Mouse (Mus musculus): ENCODE data around the gene Mgmt.
A peak's percentile ranks its signal among the peaks of the same experiment; 100 is the strongest.

The Mgmt gene

GRCm38 (mm10) chr7:137005293-137005692 lies 110.9 kb downstream of the Mgmt start:
- DNase-seq, result no peak

- DNase-seq, result no peak
These were observed 113.9 kb downstream of the Mgmt start for GRCm38 (mm10) chr7:137008321-137008720.

DNA sequence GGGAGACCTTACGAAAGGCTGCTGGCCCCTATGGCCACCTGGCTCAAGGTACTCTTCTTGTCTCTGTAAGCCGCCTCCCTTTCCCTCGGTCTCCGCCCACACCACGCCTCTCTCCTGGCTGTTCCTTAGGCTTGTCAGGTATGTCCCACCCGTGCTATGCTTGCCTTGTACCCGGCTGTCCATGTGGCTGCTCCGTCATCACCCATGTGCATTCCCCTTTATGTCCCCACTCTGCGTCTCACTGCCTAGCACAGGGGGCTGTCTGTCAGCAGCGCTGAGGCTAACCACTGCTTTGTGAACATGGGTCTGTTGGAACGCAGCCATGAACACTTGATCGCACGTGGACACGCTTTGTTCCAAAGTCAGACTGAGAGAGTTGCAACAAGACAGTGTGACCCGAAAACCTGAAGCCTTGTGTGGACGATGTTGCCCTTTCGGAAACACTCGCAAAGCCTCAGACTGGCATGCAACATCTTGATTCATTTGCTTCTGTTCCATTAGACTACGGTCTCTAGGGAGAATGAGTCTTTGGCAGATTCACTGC lies 115.4 kb downstream of the Mgmt start:
- no peak for DNase-seq

DNA sequence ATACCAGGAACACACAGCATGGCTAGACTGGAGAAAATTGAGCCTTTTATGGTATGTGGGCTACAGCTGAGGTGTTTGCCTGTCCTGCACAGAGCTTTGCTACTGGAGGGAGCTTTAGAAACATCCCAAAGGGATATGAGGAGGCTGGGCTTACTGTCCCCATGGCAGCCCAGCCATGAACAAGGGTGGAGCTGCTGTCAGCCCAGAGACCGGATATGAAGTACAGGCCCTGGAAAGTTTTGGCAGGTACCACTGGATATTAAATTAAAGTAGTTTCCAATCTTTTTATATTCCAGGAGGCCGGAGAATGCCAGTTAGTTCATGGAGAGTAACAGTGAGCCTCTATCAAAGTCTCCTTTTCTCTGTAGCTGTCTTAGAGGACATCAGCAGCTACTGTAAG lies 116.0 kb downstream of the Mgmt start:
- no peak for DNase-seq

- DNase-seq, result no peak
These were observed 118.3 kb downstream of the Mgmt start for GRCm38 (mm10) chr7:137012687-137013086.

DNA sequence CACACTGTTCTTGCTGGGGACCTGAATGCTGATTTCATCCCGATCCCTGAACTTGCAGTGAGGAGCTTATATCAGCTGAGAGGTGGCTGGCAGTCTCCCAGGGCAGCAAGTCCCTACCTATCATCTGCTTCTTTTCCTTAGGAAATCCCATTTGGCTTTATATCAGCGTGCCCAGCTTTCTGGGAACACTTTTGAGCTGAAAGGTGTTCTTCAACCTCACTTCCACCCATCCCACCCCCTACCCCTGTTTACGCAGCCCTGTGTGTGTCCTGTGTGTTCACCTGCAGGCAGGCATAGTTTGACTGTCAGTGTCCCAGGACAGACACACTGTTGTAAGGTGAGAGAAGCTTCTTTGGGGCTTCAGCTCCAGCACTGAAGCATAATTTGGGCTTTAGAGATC lies 119.0 kb downstream of the Mgmt start:
- DNase-seq, result no peak

DNA sequence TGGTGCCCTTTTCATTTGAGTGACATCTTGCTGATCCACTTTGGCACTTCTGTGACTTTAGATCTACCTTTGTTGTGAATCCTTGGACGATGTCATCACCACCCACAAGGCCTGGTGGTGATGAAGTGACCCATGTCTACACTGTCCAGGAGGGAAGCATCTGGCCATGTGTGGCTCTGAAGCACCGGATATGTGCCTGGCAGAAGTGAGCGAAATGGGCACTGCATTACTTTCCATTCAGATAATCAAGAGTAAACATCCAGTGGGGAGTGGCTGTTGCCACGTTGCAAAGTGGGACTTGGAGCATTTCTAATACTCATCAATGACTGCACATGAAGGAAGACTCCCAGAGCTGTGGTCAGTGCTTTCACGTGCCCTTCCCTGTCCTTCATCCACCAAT lies 124.2 kb downstream of the Mgmt start:
- DNase-seq, result no peak

- DNase-seq, result no peak
These were observed 125.8 kb downstream of the Mgmt start for GRCm38 (mm10) chr7:137020195-137020594.

GRCm38 (mm10) chr7:137030789-137031188 lies 136.4 kb downstream of the Mgmt start:
- no peak for DNase-seq

GRCm38 (mm10) chr7:137033177-137033576 lies 138.8 kb downstream of the Mgmt start:
- DNase-seq, result no peak

DNA sequence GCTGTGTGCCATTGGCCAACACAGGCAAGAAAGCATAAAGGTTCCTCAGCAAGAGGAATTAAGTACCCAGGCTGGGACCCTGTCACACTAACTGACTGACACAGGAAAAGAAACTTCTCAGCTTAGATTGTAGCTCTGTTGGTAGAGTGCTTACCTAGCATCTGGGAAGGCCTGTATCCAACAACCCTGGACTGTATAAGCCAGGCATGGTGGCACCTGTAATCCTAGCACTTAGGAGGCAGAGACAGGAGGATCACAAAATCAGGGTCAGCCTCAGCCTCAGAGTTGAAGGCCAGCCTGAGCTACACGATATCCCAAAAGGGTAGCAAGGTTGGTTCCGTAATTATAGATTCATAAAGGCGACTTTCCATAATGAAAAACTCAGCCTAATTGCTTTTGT lies 140.6 kb downstream of the Mgmt start:
- DNase-seq, result no peak

DNA sequence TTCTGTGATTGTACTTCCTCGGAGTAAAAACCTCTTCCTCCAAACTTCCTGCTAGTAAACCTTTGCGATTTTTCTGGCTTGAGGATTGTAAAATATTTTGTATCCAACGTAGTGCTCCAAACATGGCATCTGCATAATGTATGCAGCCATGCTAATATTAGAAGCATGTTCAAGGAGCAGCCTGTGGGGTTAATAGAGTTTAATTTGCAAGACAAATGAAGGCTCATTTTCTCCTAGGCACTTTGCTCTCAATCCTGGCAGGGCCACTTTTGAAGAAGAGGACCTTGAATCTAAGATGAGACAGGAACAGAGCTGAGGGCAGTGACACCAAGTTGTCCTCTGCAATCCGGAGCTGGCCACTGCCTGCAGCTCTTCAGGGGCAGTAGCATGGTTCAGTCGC lies 141.5 kb downstream of the Mgmt start:
- DNase-seq, result no peak

GRCm38 (mm10) chr7:137037471-137037870 lies 143.1 kb downstream of the Mgmt start:
- DNase-seq, result peak; percentile 32

DNA sequence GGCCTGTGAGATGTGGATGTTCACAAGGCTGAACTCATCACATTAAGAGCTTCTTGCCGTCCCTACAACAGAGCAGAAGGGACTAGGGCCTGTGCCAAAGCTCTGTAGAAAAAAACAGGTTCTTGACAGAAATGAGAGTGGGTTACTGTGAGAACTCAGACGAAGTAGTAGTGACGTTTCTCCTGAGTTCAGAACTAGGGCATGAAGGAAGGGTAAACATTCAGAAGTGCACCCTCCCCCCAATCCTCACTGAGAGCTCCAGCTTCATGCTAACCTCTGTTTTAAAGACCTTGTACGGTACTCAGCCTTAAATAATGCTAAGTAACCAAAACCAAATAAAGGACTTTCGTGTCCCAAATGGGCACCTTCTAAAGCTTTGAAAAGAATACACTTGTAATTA lies 143.5 kb downstream of the Mgmt start:
- peak; percentile 9 for DNase-seq

GRCm38 (mm10) chr7:137038311-137038945 lies 144.0 kb downstream of the Mgmt start:
- peak; percentile 7 for DNase-seq

- DNase-seq, result no peak
These were observed 144.5 kb downstream of the Mgmt start for GRCm38 (mm10) chr7:137038946-137039320.

DNA sequence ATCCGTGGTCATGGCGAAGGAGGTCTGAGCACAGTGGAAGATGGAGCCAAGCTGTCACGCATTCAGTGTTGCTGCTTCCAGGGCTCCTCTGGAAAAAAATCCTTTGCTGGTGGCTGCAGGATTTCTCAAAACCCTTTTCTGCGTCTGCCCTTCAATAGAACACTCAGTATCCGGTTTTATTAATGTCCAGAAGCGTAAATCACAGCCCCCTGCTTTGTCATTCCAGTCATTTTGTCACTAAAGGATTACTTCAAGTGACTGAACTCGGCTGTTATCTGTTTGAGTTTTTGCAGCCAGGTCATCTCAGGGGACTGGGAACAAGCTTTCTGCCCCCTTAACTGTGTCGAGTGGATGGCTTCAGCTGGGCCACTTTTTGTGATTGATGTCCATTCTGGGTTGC lies 146.2 kb downstream of the Mgmt start:
- no peak for DNase-seq

DNA sequence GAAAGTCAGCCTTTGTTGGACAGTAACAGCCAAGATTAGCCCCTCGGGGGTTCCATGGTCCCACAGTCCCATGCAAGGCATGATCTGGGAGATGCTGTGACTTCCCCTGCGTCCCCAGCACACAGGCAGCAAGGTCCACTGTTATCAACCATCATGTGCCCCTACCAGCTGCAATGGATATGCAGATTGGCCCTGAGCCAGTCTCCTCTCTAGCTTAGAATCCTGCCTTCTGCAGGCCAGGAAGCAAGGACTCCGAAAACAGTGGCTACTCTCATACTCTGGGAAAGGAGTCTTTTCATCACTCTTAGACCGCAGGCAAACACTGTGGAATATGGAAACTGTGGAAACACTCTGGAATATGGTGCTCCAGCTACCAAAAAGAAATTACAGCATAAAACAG lies 152.5 kb downstream of the Mgmt start:
- no peak for DNase-seq

GRCm38 (mm10) chr7:137048086-137048922 lies 153.9 kb downstream of the Mgmt start:
- peak; percentile 7 for DNase-seq

DNA sequence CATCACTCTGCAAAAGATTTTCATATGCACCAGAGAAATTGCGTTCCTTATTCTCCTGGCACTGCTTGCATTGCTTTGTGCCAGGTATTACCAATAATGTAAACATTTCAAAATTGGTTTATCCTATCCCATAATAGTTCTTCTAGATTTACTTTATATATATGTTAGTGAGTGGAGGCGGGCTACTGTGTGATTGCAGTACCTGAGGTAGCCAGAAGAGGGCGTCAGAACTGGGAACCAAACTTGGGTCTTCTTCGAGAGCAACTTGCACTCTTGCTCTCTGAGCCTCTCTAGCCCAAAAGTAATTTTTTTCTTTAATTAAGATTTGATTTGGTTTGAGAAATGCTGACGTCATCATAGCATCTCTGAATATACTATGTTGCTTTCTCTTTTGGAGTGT lies 159.9 kb downstream of the Mgmt start:
- DNase-seq, result no peak

- DNase-seq, result no peak
These were observed 161.7 kb downstream of the Mgmt start for GRCm38 (mm10) chr7:137056126-137056525.

DNA sequence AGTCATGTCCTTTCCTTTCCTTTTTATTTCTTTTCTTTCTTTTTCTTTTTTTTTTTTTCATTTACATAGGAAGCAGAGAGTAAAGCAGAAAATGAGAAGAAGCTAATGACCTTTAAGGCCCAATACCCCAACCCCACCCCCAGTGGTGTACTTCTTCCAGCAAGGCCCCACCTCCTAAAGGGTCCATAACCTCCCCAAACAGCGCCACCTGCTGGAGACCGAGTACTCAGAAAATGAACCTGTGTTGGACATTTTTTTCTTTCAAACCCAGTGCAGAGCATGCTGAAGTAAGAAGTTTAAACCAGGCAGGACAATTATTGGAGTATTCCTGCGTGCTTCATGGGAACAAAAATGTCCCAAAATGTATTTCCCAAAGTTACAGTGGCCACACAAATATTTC lies 166.1 kb downstream of the Mgmt start:
- DNase-seq, result peak; percentile 21

DNA sequence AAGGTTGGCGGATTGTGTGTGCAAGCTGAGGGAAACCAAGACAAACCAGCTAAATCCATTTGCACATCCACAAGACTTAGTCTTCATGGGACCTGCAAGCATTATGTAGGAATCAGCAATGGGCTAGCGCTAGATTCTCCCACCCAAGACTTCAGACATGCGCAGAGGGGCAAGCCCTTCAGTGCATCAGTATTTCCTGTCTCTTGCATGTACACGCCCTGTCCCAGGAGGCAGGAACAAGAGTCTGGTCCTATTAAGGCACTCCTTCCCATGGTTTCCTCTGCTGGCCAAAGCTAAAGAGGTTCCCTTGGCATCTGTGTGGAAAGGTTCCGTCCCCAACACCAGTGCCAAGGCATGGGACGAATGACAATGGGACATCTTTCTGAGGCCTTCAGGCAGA lies 166.7 kb downstream of the Mgmt start:
- no peak for DNase-seq

- no peak for DNase-seq
These were observed 169.8 kb downstream of the Mgmt start for GRCm38 (mm10) chr7:137064255-137064654.

Measured in lung, postnatal 10 days (tissue).